Mouse (Mus musculus): ENCODE measurements around the gene Gm21256. TPM values are rescaled to one million over a fixed set of nuclear protein-coding genes. Genes with fewer than 3 reads are reported as not detected.

Gm21256 gene
- polyA plus RNA-seq (2017; shearing (Covaris generic)): not detected

DNA sequence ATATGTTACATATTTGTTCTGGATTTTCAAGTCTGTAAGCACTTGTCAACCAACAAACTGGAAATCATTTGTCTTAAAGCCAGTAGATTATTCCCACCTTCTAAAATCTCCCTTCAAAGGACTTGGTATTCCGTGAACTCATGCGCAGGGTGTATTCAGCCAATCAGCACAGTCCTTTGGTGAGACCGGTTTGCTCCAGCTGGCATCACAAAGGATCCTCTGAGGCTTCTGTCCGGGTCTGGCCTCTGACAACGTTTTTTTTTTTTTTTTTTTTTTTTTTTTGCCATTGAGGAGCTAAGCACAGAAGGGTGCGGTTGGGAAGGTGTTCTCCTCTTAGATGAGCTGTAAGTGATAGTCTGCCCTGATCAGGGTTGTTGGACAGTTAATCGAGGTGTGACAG, at the start of gene Gm21256:
Gm21256 (plus strand) TSS at position 301 of the 400 bp plus-strand sequence.

Other genes with a start within 250 kb of the Gm21256 start
- gene Gm21170, start 240.1 kb downstream of the Gm21256 start, polyA plus RNA-seq (2017; shearing (Covaris generic)): not detected